Mouse (Mus musculus): Measurements from ENCODE around the gene Tmem208. TPM values are rescaled to one million over a fixed set of nuclear protein-coding genes. Genes with fewer than 3 reads are reported as not detected.

The Tmem208 gene
- total and polyA plus RNA-seq, 3 experiments: 76.2 to 133 (median 88.1) TPM

- H3K9ac ChIP-seq (ENCODE audit: insufficient read depth, low read depth): no peak overlapping the region
- no peak overlapping the region for H3K4me2 ChIP-seq (ENCODE audit: insufficient read depth, low read depth, poor library complexity, severe bottlenecking)
- dilution Hi-C loops (cut with MboI; ENCODE audit: extremely low pct_ligation_motif_present, extremely low pct_unique_long_range_greater_than_20kb, low sequenced_read_pairs) (no loop called here), in situ Hi-C loops (cut with MboI; ENCODE audit: low pct_ligation_motif_present, low pct_unique_long_range_greater_than_20kb, low sequenced_read_pairs) (no loop called here)
- H3K27ac ChIP-seq (ENCODE audit: insufficient read depth, low read depth): no peak overlapping the region
- H3K9me3 ChIP-seq (replicated peaks; ENCODE audit: low read length): no peaks in the 10 kb centered on the region
- no peak overlapping the region for H3K4me3 ChIP-seq (replicated peaks in 1 of 3; ENCODE audit: low read depth in 2 of 3, low read length in 2 of 3, poor library complexity in 1 of 3)
- TF ChIP-seq ELF1 (IDR thresholded peaks at IDR 0.05; ENCODE audit: low read depth, low read length) (no peak), TBP (conservative IDR thresholded peaks at IDR 0.05; ENCODE audit: low read depth, low read length) (no peak), KAT2A (IDR thresholded peaks at IDR 0.05; ENCODE audit: insufficient replicate concordance, low read length) (no peak), UBTF (IDR thresholded peaks at IDR 0.05; ENCODE audit: low read depth, low read length) (no peak), USF1 (IDR thresholded peaks at IDR 0.05; ENCODE audit: low read depth, low read length) (no peak), MEF2A (IDR thresholded peaks at IDR 0.05; ENCODE audit: borderline replicate concordance, low read depth, low read length) (no peak), E2F4 (IDR thresholded peaks at IDR 0.05; ENCODE audit: insufficient replicate concordance, low read depth, low read length) (no peak), EP300 (IDR thresholded peaks at IDR 0.05; ENCODE audit: low read length) (no peak), SMC3 (IDR thresholded peaks at IDR 0.05; ENCODE audit: low read depth, low read length) (no peak), ZNF384 (IDR thresholded peaks at IDR 0.05; ENCODE audit: low read depth, low read length) (no peak), RAD21 (IDR thresholded peaks at IDR 0.05; ENCODE audit: low read depth, low read length) (no peak), PAX5 (IDR thresholded peaks at IDR 0.05; ENCODE audit: low read length) (no peak), CTCF (conservative IDR thresholded peaks at IDR 0.05 in 1 of 2, IDR thresholded peaks at IDR 0.05 in 1 of 2; ENCODE audit: low read depth in 2 of 2, low read length in 2 of 2) (no peak), NRF1 (IDR thresholded peaks at IDR 0.05; ENCODE audit: low read depth, low read length) (no peak)
- H3K4me1 ChIP-seq (ENCODE audit: control insufficient read depth in 1 of 2, insufficient read depth in 2 of 2): peaks cover 15 to 48% of the 10 kb centered on the region in 2 experiments
- no peaks in the 10 kb centered on the region for H3K27me3 ChIP-seq (replicated peaks)
- H3K79me2 ChIP-seq (replicated peaks; ENCODE audit: control insufficient read depth, extremely low read depth, insufficient read depth, poor library complexity, severe bottlenecking): no peaks in the 10 kb centered on the region; the same call in 1 of the 2 replicates
- DNase-seq (ENCODE audit: extremely low read depth): no peak
- H3K36me3 ChIP-seq (replicated peaks in 1 of 2; ENCODE audit: control insufficient read depth in 1 of 2, insufficient read depth in 1 of 2, low read length in 1 of 2): peaks cover 0 to 5% of the 10 kb centered on the region in 2 experiments
Observed at GRCm38 (mm10) chr8:105342768-105343167, 16.6 kb downstream of the Tmem208 start.

DNA sequence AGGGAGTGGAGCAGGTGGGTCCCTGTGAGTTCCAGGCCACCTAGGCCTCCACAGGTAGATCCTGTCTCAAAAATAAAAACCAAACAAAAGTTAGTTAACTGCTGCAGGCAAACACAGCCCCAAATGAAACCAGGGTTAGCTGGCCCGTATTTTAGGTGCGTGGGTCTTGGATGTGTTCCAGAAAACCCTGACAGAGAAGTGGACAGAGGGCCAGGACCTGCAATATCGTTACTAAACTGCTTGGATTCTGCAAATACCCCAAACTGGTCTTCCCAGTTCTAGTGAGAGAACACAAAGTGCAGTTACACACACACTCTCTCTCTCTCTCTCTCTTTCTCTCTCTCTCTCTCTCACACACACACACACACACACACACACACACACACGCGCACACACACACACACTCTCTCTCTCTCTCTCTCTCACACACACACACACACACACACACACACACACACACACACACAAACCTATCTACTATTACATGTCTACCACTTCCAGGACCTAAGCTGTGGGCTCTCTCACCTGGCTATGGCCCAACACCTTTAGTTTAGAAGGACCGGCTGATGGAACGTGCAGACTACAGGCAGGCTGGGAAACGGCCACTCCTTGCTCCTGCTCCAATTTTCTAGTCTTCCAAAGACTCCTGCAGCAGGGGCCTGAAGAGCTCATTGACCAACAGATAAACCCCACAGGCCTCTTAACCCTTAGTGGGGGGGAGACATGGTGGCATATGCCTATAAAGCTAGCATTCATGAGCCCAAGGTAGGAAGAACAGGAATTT, 17.8 kb downstream of the Tmem208 start:
- peaks cover 15 to 44% of the 10 kb centered on the region in 2 experiments for H3K4me1 ChIP-seq (ENCODE audit: control insufficient read depth in 1 of 2, insufficient read depth in 2 of 2)
- no peak overlapping the region for H3K4me3 ChIP-seq (replicated peaks in 1 of 3; ENCODE audit: low read depth in 2 of 3, low read length in 2 of 3, poor library complexity in 1 of 3)

More for the DNA sequence above, 17.8 kb downstream of the Tmem208 start:
- Histone ChIP-seq H3K27me3 (replicated peaks) (peaks cover 7% of the 10 kb centered on the region), H3K9me3 (replicated peaks; ENCODE audit: low read length) (no peaks in the 10 kb centered on the region), H3K4me2 (ENCODE audit: insufficient read depth, low read depth, poor library complexity, severe bottlenecking) (no peak overlapping the region), H3K27ac (ENCODE audit: insufficient read depth, low read depth) (no peak overlapping the region), H3K79me2 (replicated peaks; ENCODE audit: control insufficient read depth, extremely low read depth, insufficient read depth, poor library complexity, severe bottlenecking) (no peaks in the 10 kb centered on the region; the same call in 1 of the 2 replicates), H3K9ac (ENCODE audit: insufficient read depth, low read depth) (no peak overlapping the region), H3K36me3 (replicated peaks in 1 of 2; ENCODE audit: control insufficient read depth in 1 of 2, insufficient read depth in 1 of 2, low read length in 1 of 2) (no peaks in the 10 kb centered on the region)
- no peak for TF ChIP-seq MEF2A (IDR thresholded peaks at IDR 0.05; ENCODE audit: borderline replicate concordance, low read depth, low read length)
- TF ChIP-seq KAT2A (IDR thresholded peaks at IDR 0.05; ENCODE audit: insufficient replicate concordance, low read length): no peak
- TF ChIP-seq HCFC1 (IDR thresholded peaks at IDR 0.05; ENCODE audit: low read depth, low read length): no peak
- TF ChIP-seq E2F4 (IDR thresholded peaks at IDR 0.05; ENCODE audit: insufficient replicate concordance, low read depth, low read length): no peak
- TF ChIP-seq USF1 (IDR thresholded peaks at IDR 0.05; ENCODE audit: low read depth, low read length): no peak
- TF ChIP-seq SMC3 (IDR thresholded peaks at IDR 0.05; ENCODE audit: low read depth, low read length): no peak
- TF ChIP-seq UBTF (IDR thresholded peaks at IDR 0.05; ENCODE audit: low read depth, low read length): no peak
- TF ChIP-seq NRF1 (IDR thresholded peaks at IDR 0.05; ENCODE audit: low read depth, low read length): no peak
- no peak for TF ChIP-seq GABPA (IDR thresholded peaks at IDR 0.05; ENCODE audit: insufficient replicate concordance, low read depth, low read length)
- no peak for TF ChIP-seq IRF4 (IDR thresholded peaks at IDR 0.05; ENCODE audit: low read depth, low read length)
- no peak for TF ChIP-seq JUND (conservative IDR thresholded peaks at IDR 0.05; ENCODE audit: low read depth, low read length)
- TF ChIP-seq CHD2 (IDR thresholded peaks at IDR 0.05; ENCODE audit: low read length): no peak
- no peak for TF ChIP-seq JUN (IDR thresholded peaks at IDR 0.05; ENCODE audit: insufficient read depth, low read depth, low read length)
- TF ChIP-seq ELF1 (IDR thresholded peaks at IDR 0.05; ENCODE audit: low read depth, low read length): no peak
- TF ChIP-seq EP300 (IDR thresholded peaks at IDR 0.05; ENCODE audit: low read length): no peak
- DNase-seq (ENCODE audit: extremely low read depth): no peak
- dilution Hi-C loops (cut with MboI; ENCODE audit: extremely low pct_ligation_motif_present, extremely low pct_unique_long_range_greater_than_20kb, low sequenced_read_pairs): no loop called here
- in situ Hi-C loops (cut with MboI; ENCODE audit: low pct_ligation_motif_present, low pct_unique_long_range_greater_than_20kb, low sequenced_read_pairs): no loop called here
